Mouse (Mus musculus): ENCODE data around the gene Tyk2. TPM values are rescaled to one million over a fixed set of nuclear protein-coding genes. Genes with fewer than 3 reads are reported as not detected.
A peak's percentile ranks its signal among the peaks of the same experiment; 100 is the strongest.

Tyk2 gene
- polyA plus RNA-seq, 1 experiment from 2014 or later: 16.7 TPM

DNA sequence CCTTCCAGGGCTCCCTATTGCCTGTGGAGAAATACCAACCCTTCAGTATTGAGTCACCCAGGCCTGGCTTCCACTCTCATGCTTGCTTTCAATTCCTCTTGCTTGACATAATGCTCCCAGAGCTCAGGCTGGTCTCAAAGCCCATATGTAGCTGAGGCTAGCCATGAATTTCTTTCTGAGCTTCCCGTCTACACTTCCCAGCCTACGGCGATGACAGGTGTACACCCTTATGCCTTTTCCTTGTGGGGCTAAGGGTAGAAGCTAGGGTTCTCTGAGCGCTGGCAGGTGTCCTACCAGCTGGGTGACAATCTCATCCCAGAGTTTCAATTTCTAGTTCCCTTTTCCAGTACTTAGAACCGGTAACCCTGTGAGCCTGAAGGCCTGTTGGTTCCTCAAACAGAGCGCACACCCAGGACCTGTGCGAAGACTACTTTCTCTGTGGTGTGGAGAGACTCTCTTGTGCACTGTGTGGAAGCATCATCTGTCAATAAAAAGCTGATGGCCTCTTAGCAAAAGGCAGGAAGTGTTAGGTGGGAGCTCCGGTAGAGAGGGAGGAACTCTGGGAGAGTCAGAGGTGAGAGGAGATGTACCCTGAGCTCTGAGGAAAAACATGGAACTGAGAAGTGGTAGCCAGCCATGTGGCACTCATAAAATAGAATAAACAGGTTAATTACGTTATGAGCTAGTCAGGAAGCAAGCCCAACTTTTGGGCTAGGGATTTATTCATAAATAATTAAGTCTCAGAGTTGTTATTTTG, 5.4 kb downstream of the Tyk2 start:
- Histone ChIP-seq H3K4me2 (ENCODE audit: low read depth, low read length) (no peak overlapping the region), H3K36me3 (ENCODE audit: control insufficient read depth, insufficient read depth, low read length) (peaks cover 10% of the 10 kb centered on the region; the same call in 1 of the 2 replicates), H3K4me3 (replicated peaks; ENCODE audit: low read length) (no peak overlapping the region), H3K9me3 (replicated peaks; ENCODE audit: control insufficient read depth, low read length) (no peaks in the 10 kb centered on the region), H3K27ac (ENCODE audit: low read length) (no peak overlapping the region), H3K9ac (ENCODE audit: low read length) (no peak overlapping the region), H3K4me1 (ENCODE audit: control insufficient read depth, insufficient read depth, low read length) (peaks cover 5% of the 10 kb centered on the region), H3K27me3 (ENCODE audit: control insufficient read depth, insufficient read depth, low read length) (no peaks in the 10 kb centered on the region)
- no peak for ATAC-seq (ENCODE audit: insufficient read depth, low FRiP score)
- 87% methylated on average over 9 of the region's 9 CpGs for WGBS

- Histone ChIP-seq H3K4me2 (ENCODE audit: low read depth, low read length) (no peak overlapping the region), H3K9me3 (replicated peaks; ENCODE audit: control insufficient read depth, low read length) (no peaks in the 10 kb centered on the region), H3K27ac (ENCODE audit: low read length) (no peak overlapping the region), H3K4me1 (ENCODE audit: control insufficient read depth, insufficient read depth, low read length) (no peaks in the 10 kb centered on the region), H3K4me3 (replicated peaks; ENCODE audit: low read length) (no peak overlapping the region), H3K9ac (ENCODE audit: low read length) (no peak overlapping the region), H3K27me3 (ENCODE audit: control insufficient read depth, insufficient read depth, low read length) (no peaks in the 10 kb centered on the region), H3K36me3 (ENCODE audit: control insufficient read depth, insufficient read depth, low read length) (peaks cover 10% of the 10 kb centered on the region; the same call in 1 of the 2 replicates)
- WGBS: 77% methylated on average over 5 of the region's 5 CpGs
- ATAC-seq (ENCODE audit: insufficient read depth, low FRiP score): no peak
Observed at GRCm38 (mm10) chr9:21124837-21125236, 6.2 kb downstream of the Tyk2 start.

GRCm38 (mm10) chr9:21121483-21121882, 9.6 kb downstream of the Tyk2 start:
- no peak overlapping the region for H3K27ac ChIP-seq (ENCODE audit: low read length)
- H3K27me3 ChIP-seq (ENCODE audit: control insufficient read depth, insufficient read depth, low read length): no peaks in the 10 kb centered on the region
- H3K36me3 ChIP-seq (ENCODE audit: control insufficient read depth, insufficient read depth, low read length): peaks cover 10% of the 10 kb centered on the region; the same call in 1 of the 2 replicates
- no peak for ATAC-seq (ENCODE audit: insufficient read depth, low FRiP score)
- H3K9me3 ChIP-seq (replicated peaks; ENCODE audit: control insufficient read depth, low read length): no peaks in the 10 kb centered on the region
- no peak overlapping the region for H3K4me2 ChIP-seq (ENCODE audit: low read depth, low read length)
- 88% methylated on average over 16 of the region's 16 CpGs for WGBS
- no peak overlapping the region for H3K4me3 ChIP-seq (replicated peaks; ENCODE audit: low read length)
- H3K4me1 ChIP-seq (ENCODE audit: control insufficient read depth, insufficient read depth, low read length): no peaks in the 10 kb centered on the region
- H3K9ac ChIP-seq (ENCODE audit: low read length): no peak overlapping the region

DNA sequence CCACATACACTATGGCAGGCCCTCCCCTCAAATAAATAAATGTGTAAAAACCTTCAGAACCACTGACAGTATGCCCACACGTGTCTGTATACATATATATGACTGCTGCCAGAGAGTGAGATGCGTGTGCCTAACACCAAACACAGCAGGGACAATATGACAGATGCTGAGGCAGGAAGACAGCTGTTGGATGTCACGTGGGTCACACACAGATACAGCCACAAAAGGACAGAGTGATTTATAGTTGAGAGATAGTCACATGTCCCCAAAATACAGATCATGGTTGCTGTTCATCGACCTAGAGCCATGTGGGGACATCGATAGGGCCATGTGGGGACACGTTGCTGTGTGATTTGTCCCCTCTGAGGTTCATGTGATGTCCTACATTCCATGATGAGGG, 14.0 kb downstream of the Tyk2 start:
- H3K4me1 ChIP-seq (ENCODE audit: control insufficient read depth, insufficient read depth, low read length): no peaks in the 10 kb centered on the region
- no peak for ATAC-seq (ENCODE audit: insufficient read depth, low FRiP score)
- no peak overlapping the region for H3K4me2 ChIP-seq (ENCODE audit: low read depth, low read length)
- H3K9ac ChIP-seq (ENCODE audit: low read length): no peak overlapping the region
- no peaks in the 10 kb centered on the region for H3K27me3 ChIP-seq (ENCODE audit: control insufficient read depth, insufficient read depth, low read length)
- H3K9me3 ChIP-seq (replicated peaks; ENCODE audit: control insufficient read depth, low read length): no peaks in the 10 kb centered on the region
- WGBS: 71% methylated on average over 6 of the region's 6 CpGs
- no peak overlapping the region for H3K27ac ChIP-seq (ENCODE audit: low read length)
- H3K4me3 ChIP-seq (replicated peaks; ENCODE audit: low read length): no peak overlapping the region
- no peaks in the 10 kb centered on the region for H3K36me3 ChIP-seq (ENCODE audit: control insufficient read depth, insufficient read depth, low read length)

GRCm38 (mm10) chr9:21115105-21115504, 15.9 kb downstream of the Tyk2 start:
- H3K4me3 ChIP-seq (replicated peaks; ENCODE audit: low read length): no peak overlapping the region
- H3K27ac ChIP-seq (ENCODE audit: low read length): no peak overlapping the region
- ATAC-seq (ENCODE audit: insufficient read depth, low FRiP score): no peak
- H3K4me2 ChIP-seq (ENCODE audit: low read depth, low read length): no peak overlapping the region
- no peaks in the 10 kb centered on the region for H3K36me3 ChIP-seq (ENCODE audit: control insufficient read depth, insufficient read depth, low read length)
- H3K27me3 ChIP-seq (ENCODE audit: control insufficient read depth, insufficient read depth, low read length): no peaks in the 10 kb centered on the region
- no peaks in the 10 kb centered on the region for H3K4me1 ChIP-seq (ENCODE audit: control insufficient read depth, insufficient read depth, low read length)
- WGBS: 83% methylated on average over 8 of the region's 8 CpGs
- no peak overlapping the region for H3K9ac ChIP-seq (ENCODE audit: low read length)
- no peaks in the 10 kb centered on the region for H3K9me3 ChIP-seq (replicated peaks; ENCODE audit: control insufficient read depth, low read length)

DNA sequence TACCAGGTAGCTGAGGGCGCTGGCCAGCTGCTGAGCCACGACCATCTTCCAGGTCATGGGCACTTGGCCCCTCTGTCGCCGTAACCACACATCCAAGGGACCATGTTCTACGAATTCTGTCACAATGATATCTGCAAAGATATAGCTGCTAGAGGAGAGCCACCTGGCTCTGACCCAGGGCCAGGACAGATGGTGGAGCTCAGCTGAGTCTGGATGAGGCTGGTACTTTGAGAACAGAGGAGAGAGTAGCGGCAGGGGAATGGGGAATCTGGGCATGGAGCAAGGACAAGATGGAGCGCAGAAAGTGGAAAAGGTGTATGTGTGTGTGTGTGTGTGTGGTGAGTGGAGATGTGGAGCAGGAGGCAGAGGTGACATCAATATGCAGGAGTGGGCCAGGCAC, 16.9 kb downstream of the Tyk2 start:
- H3K4me1 ChIP-seq (ENCODE audit: control insufficient read depth, insufficient read depth, low read length): no peaks in the 10 kb centered on the region
- H3K9me3 ChIP-seq (replicated peaks; ENCODE audit: control insufficient read depth, low read length): no peaks in the 10 kb centered on the region
- 83% methylated on average over 7 of the region's 7 CpGs for WGBS

DNA sequence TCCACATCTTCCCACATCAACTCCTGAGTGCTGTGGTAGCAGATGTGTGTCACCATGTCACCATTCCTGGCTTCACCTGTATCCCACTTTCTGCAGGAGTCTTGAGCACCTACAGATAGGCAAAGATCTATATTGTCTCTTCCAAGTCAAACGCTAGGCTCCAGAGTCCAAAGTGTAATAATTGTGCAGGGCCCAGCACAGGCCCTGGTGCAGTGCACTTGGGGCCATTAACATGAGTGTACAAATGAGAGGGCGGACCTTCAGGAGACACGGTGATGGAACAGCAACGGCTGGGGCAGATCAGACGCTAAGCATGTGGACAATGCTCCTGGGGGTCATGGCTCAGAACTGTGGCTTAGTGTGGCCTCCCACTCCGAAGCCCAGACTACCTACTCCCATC, 17.3 kb downstream of the Tyk2 start:
- no peak overlapping the region for H3K27ac ChIP-seq (ENCODE audit: low read length)
- H3K4me1 ChIP-seq (ENCODE audit: control insufficient read depth, insufficient read depth, low read length): no peaks in the 10 kb centered on the region
- no peaks in the 10 kb centered on the region for H3K9me3 ChIP-seq (replicated peaks; ENCODE audit: control insufficient read depth, low read length)
- H3K9ac ChIP-seq (ENCODE audit: low read length): no peak overlapping the region
- no peak for ATAC-seq (ENCODE audit: insufficient read depth, low FRiP score)
- 80% methylated on average over 6 of the region's 6 CpGs for WGBS
- H3K4me2 ChIP-seq (ENCODE audit: low read depth, low read length): no peak overlapping the region
- H3K27me3 ChIP-seq (ENCODE audit: control insufficient read depth, insufficient read depth, low read length): no peaks in the 10 kb centered on the region
- H3K4me3 ChIP-seq (replicated peaks; ENCODE audit: low read length): no peak overlapping the region
- no peaks in the 10 kb centered on the region for H3K36me3 ChIP-seq (ENCODE audit: control insufficient read depth, insufficient read depth, low read length)

More for the DNA sequence above, 16.9 kb downstream of the Tyk2 start:
- no peak overlapping the region for H3K4me3 ChIP-seq (replicated peaks; ENCODE audit: low read length)
- H3K27ac ChIP-seq (ENCODE audit: low read length): no peak overlapping the region
- H3K9ac ChIP-seq (ENCODE audit: low read length): no peak overlapping the region
- no peaks in the 10 kb centered on the region for H3K36me3 ChIP-seq (ENCODE audit: control insufficient read depth, insufficient read depth, low read length)
- no peaks in the 10 kb centered on the region for H3K27me3 ChIP-seq (ENCODE audit: control insufficient read depth, insufficient read depth, low read length)
- H3K4me2 ChIP-seq (ENCODE audit: low read depth, low read length): no peak overlapping the region
- ATAC-seq (ENCODE audit: insufficient read depth, low FRiP score): no peak

GRCm38 (mm10) chr9:21107607-21108237, 23.3 kb downstream of the Tyk2 start:
- H3K36me3 ChIP-seq (ENCODE audit: control insufficient read depth, insufficient read depth, low read length): no peaks in the 10 kb centered on the region
- 45% methylated on average over 23 of the region's 23 CpGs for WGBS
- no peak overlapping the region for H3K4me2 ChIP-seq (ENCODE audit: low read depth, low read length)
- no peak overlapping the region for H3K9ac ChIP-seq (ENCODE audit: low read length)
- H3K9me3 ChIP-seq (replicated peaks; ENCODE audit: control insufficient read depth, low read length): no peaks in the 10 kb centered on the region
- no peak overlapping the region for H3K4me3 ChIP-seq (replicated peaks; ENCODE audit: low read length)
- H3K27ac ChIP-seq (ENCODE audit: low read length): no peak overlapping the region
- ATAC-seq (ENCODE audit: insufficient read depth, low FRiP score): 0 out of 2 replicates have a peak, but pooled peaks have one; percentile 45
- peaks cover 2% of the 10 kb centered on the region; the same call in 1 of the 2 replicates for H3K4me1 ChIP-seq (ENCODE audit: control insufficient read depth, insufficient read depth, low read length)
- H3K27me3 ChIP-seq (ENCODE audit: control insufficient read depth, insufficient read depth, low read length): no peaks in the 10 kb centered on the region

- Histone ChIP-seq H3K9me3 (replicated peaks; ENCODE audit: control insufficient read depth, low read length) (no peaks in the 10 kb centered on the region), H3K4me1 (ENCODE audit: control insufficient read depth, insufficient read depth, low read length) (peaks cover 2% of the 10 kb centered on the region; the same call in 1 of the 2 replicates), H3K27ac (ENCODE audit: low read length) (no peak overlapping the region), H3K9ac (ENCODE audit: low read length) (no peak overlapping the region), H3K36me3 (ENCODE audit: control insufficient read depth, insufficient read depth, low read length) (no peaks in the 10 kb centered on the region), H3K27me3 (ENCODE audit: control insufficient read depth, insufficient read depth, low read length) (no peaks in the 10 kb centered on the region), H3K4me2 (ENCODE audit: low read depth, low read length) (no peak overlapping the region), H3K4me3 (replicated peaks; ENCODE audit: low read length) (no peak overlapping the region)
- no peak for ATAC-seq (ENCODE audit: insufficient read depth, low FRiP score)
- 78% methylated on average over 5 of the region's 5 CpGs for WGBS
Observed at GRCm38 (mm10) chr9:21105760-21106564, 25.1 kb downstream of the Tyk2 start.
